Mouse (Mus musculus): ENCODE measurements at regions not wholly inside any gene's neighbourhood (a gene's known extent, or its start where the extent isn't known, plus 50 kb on each side); places are given as distances from the start of the nearest gene placed in this dataset.

DNA sequence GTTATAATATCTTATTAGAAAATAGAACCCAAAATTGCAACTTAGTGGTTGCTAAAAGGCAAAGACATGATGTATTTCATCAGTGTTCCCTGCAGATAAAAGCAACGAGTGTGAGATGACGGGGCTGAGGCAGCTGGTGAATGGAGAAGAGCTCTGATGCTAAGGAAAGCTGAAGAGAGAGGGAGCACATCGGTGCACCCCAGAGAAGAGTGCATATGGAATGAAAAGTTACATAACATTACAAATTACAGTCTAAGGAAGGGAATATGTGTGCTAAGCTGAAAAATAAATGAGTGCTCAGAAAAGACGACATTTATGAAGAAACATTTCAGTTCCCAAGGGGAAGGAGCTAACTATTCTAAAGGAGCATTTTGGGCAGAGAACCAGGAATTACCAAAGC is 115.3 kb downstream of the Gm9008 start:
- TF ChIP-seq RAD21 (IDR thresholded peaks at IDR 0.05; ENCODE audit: low read depth, low read length), result no peak
- no peak for TF ChIP-seq EP300 (IDR thresholded peaks at IDR 0.05; ENCODE audit: low read length)
- TF ChIP-seq NELFE (IDR thresholded peaks at IDR 0.05; ENCODE audit: low read depth, low read length), result no peak
- TF ChIP-seq POLR2A (IDR thresholded peaks at IDR 0.05; ENCODE audit: low read depth, low read length), result no peak
- no peak for TF ChIP-seq CTCF (conservative IDR thresholded peaks at IDR 0.05 in 1 of 2, IDR thresholded peaks at IDR 0.05 in 1 of 2; ENCODE audit: low read depth in 2 of 2, low read length in 2 of 2)
- TF ChIP-seq KAT2A (IDR thresholded peaks at IDR 0.05; ENCODE audit: insufficient replicate concordance, low read length), result no peak
- TF ChIP-seq POLR2AphosphoS2 (IDR thresholded peaks at IDR 0.05; ENCODE audit: low read depth, low read length), result no peak
- TF ChIP-seq MAZ (IDR thresholded peaks at IDR 0.05; ENCODE audit: low read depth, low read length), result no peak
- TF ChIP-seq ZMIZ1 (IDR thresholded peaks at IDR 0.05; ENCODE audit: low read depth, low read length), result no peak
- TF ChIP-seq ETS1 (conservative IDR thresholded peaks at IDR 0.05; ENCODE audit: low read depth, low read length), result no peak
- no peak for TF ChIP-seq ELF1 (IDR thresholded peaks at IDR 0.05; ENCODE audit: low read depth, low read length)
- no peak for TF ChIP-seq HCFC1 (IDR thresholded peaks at IDR 0.05; ENCODE audit: low read depth, low read length)

Measured in CH12.LX (cell line).